Mouse (Mus musculus) layer of hippocampus, adult 9-11 months (tissue): ENCODE data around the gene Sult4a1.
A peak's percentile ranks its signal among the peaks of the same experiment; 100 is the strongest.

ENCODE experiments used
- DNase-seq: peaks from one replicate; pipeline ENCODE4 v3.0.0; 2022

Gene Sult4a1

DNA sequence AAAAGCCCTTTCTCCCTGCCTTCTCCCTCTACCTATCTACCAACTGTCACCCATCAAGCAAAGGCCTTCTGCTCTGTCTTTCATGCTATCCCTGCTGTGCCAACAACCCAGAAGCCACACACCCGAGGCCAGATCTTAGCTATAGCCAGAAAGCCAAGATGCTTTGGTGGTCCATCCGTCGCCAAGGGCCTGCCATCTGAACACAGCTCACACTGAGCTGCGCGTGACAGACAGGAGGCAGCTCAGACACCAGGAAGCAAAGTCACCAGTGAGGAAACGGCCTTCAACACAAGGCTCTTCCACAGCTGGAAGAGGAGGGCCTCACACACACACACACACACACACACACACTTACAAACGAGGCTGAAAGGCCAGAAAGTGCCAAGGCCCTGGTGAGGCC is 10.6 kb downstream of the Sult4a1 start:
- DNase-seq, result no peak

DNA sequence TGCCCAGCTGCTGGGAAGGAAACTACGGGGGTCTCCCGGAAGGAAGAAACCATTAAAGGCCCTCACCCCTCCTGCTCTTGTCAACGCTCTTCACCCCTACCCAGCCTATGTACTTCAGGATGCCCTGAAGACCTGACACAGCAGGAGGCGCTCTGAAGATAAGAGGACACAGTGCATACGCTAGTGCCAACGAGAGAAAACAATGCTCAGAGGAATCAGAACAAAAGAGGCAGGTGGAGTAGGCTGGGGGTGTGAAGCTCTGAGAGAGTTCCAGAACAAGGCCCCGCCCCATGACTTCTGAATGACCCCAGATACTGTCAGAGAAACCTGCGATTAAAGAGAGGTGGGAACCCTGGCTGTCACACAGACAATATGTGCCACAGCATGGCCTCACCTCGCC is 18.8 kb downstream of the Sult4a1 start:
- DNase-seq, result no peak

DNA sequence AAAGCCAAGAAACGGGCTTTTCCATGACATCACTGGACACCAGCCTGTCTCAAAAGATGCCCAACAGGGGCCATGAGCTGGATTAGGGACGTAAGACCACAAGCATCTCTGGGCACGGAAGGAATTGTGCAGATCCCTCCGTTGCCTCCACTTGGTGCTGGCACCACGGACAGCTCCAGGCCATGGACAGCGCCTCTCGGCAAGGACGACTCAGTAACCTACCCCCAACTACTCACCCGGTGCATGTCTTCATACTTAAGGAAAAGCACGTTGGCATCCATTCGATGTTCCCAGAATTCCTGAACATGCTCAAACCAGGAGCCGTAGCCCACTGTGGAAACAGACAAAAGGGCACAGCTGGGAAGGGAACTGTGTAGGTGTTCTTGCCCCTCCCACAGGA is 19.2 kb downstream of the Sult4a1 start:
- DNase-seq, result no peak

DNA sequence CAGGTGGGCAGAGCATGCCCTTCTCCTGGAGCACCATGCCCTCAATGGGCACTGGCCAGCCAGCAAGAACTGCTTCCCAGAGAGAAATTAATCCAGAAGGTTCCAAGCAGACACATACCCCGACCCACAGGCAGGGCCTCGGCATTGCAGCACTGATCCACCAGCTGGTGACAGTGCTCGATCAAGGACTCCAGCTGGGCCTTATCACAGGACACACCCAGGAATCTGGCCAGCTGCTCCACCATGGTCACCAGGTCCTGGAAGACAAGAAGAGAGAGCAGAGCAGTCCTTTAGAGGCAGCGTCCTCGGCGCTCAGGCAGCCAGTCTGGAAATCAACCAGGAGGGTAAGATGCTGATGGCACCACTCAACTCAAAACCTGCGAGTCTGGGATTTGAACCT is 25.5 kb downstream of the Sult4a1 start:
- no peak for DNase-seq

DNA sequence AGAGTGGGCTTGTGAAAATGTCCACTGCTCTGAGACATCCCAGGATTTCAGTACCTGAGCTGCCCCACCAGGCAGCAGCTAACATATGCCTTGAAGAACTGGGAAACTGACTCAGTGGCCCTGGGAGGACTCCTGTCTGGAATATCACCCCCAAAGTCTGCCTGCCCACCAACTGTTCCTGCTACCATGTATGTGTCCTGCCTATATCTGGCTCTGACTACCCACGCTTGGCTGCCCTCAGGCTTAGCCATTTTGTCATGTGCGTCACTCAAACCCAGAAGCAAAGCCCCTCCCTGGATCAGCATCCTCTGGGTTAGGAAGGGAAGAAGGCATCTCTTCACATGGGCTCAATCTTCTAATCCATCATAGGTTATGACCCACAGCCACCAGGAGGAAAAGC is 26.0 kb downstream of the Sult4a1 start:
- no peak for DNase-seq

DNA sequence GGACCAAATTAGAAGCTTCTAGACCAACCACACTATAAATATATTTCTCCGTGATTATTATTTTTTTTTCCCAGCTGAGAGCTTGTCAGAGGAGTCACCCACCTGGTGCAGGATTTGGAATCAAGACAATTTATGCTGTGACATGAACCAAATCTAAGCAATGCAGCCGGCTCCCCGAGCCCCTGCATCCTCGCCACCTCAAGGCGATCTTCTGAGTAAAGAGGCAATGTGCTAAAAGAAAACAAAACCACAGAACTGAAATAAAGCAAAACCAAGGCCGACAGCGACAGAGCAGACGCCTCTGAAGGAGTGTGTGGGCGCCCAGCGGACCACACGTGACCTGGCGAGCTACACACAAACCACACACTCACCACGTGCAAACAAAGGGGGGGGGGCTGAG is 26.9 kb downstream of the Sult4a1 start:
- no peak for DNase-seq

DNA sequence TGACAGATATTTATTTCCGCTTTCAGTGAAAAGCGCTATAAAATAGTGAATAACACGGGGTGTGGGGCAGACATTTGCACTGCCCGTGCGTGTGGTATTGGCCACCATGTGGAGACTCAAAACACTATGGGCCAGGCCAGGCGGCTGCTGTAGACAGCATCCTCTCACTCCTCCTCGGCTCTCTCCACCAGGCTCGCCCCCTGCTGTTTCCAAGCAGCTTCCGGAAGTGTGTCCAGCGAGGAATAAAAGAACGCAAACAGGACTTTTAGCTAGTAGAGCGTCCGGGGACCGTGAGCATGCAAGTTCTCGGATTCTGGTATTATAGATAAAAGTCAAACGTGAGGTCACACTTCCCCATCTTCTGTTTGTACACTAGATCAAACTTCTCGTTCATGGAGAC is 28.4 kb downstream of the Sult4a1 start:
- DNase-seq, result no peak

DNA sequence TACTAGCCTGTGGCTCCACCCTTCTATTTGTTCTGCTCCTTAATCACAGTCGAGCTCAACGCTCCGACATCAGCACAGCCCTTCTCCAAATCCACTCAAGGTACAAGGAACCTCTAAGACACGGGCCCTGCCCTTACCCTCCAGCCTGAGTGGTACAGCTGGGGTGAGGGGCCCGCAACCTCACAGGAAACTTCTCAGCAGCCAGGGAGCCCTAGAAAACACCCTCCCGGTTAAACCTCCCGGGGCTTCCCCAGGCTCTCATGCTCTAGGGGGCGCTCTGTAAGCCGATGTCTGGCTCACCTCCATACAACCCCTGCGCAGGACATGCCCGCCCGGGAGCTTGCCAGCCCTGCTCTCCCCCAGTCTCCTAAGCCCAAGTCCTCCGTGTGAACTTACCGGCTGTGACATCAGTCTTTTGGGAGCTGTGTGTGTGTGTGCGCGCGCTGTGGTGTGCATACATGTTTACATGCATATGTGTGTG is 30.8 kb downstream of the Sult4a1 start:
- no peak for DNase-seq

DNA sequence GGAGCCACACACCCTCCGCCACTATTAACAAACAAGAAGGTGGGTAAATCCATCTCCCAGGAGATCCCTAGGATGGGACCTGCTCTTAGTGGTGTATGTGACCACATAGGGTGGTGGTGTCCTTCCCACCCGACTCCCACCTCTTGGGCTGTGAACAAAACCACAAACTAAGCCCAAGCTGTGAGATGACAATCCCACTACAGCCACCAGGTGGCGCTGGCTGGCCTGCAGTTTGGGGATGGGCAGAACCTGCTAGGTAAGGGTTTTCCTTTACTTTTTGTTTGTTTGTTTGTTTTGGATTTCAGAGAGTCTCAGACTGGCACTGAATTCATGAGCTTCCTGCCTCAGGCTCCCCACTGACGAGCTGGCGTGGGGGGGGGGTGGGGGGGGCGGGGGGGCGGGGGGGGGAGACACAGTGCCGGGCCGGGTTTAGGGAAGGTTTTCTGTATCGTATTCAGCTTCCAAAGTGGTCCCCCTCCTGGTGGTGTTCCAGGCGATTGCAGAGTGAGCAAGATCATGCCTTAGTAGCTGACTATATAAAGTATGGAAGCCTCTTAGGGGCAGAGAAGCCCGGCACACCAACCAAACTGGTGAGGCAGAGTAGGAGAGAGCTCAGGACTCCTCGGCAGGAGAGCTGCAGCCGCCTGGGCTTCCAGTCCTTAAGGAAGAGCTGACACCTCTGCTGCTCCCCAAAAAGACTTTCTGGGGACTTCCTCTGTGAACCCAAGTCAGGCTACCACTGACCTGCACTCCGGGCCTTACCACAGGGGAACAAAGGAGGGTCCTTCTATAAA is 31.4 kb downstream of the Sult4a1 start:
- DNase-seq, result peak; percentile 56

DNA sequence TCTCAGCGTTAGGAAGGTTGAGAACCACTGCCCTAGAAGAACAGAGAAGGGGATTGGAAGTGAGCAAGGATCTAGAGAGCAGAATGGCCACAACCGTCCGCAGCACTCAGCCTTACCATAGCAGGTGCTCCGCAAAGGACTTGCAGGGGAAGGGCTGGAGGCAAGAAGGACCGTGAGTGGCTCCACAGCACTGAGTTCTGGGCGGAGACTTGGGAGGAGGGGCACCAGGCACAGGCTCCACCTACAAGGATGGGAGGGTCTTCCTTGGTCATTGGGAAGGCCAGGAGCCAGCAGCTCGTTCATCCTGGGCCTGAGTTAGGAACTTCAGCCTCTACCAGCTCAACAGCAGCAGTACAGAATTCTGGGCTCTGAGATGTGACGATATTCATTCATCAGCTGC is 32.5 kb downstream of the Sult4a1 start:
- no peak for DNase-seq

DNA sequence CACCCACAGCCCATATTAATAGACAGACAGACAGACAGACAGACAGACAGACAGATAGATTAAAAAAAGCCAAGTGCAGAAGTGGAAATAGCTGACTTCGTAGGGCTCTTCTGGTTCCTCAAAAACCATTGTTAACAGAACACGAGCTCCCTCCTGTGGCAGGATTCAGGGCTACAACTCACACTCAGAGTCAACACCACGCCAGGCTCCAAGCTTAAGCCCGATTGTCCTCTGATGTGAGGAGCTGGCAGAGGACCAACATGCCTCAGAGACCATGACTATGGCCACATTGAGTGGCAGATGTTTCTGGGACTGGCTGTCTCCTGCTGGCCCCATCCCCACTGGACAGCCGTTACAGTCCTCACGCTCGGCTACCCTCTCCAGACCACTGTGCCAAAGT is 33.3 kb downstream of the Sult4a1 start:
- DNase-seq, result peak; percentile 89

DNA sequence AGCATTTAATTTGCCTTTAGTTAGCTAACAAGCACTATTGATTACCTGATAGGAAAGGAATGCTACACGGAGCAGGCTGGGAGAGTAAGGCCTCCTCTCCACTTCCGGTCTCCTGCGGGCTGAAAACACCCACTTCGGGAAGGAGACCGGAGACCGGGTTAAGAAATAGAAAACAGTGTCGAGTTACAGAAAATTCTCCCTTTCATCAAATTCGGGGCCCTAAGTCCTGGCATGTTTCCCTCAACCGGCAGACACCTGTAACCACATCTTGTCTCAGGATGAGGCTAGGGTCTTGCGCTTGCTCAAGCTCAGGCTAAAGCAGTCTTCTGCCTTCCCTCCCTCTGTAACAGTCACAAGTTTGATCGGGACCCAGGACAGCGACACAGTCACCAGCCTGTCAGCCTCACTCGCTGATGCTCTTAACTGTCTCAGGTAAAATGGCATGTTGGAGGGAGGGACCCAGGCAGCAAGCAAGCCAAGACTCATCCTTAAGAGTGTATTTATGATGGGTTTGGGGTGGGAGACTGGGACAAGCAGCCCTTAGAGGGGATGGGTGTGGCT is 35.4 kb downstream of the Sult4a1 start:
- no peak for DNase-seq

DNA sequence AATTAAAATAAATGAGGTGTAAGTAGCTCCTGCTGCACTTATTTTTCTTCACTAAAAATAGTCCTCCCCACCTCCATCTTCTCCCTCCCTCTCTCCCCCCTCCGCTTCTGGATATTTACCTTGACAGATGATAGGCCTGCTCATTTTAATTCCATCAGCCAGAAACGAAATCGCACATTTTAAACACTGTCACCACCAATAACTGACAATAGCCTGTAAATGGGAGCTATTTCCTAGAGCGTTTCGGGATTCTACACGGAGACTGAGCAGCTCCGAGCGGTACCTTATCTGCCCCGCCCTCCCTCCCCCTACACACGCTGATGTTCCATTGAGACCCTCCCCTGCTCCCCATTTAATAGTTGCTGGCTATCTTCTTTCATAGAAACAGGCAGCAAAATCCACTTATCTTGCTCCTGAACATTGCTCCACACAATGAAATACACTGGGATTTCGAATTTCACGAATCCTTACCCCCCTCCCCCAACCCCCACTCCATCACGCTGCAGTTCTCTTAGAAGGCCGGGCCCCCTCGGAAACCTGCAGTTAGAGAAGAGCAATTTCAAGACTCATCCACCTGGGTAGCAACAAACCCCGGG is 36.0 kb downstream of the Sult4a1 start:
- DNase-seq, result no peak

DNA sequence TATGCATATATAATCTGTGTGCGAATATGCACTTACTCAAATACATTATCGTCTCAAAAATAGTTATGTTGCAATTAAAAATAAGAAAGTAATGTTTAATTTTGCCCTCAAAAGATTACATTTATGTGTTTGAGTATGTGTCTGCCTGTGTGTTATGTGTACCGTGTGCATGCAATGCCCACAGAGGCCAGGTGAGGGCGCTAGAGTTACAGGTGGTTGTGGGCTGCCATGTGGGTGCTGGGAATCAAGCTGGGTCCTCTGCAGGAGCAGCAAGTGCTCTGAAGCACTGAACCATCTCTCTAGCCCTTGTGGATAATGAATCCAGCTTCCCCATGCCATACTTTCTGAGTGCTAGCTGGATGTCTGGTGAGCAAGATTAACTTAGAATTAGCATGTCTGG is 39.9 kb downstream of the Sult4a1 start:
- no peak for DNase-seq

DNA sequence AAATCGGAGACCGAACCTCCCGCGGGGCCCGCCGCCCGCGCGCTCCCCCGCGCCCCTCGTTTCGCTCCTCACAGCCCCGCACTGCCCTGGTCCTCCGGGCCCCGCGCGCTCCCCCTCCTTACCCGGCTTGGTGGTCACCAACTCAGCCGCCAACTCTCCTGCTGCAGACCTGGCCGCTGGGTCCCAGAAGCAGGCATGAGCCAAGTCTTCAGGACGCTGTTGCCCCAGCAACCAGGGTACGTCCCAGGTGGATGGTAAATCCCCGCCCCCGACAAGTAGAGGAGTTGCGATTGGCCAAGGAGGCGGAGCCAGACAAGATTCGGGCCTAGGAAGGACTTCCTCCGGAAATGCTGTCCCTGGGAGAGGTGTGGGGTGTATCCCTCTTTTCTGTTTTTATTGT is 40.4 kb downstream of the Sult4a1 start, which contains the start of gene Efcab6:
Gene Efcab6, minus strand, starts transcription at position 240 of the 400 bp plus-strand sequence.
- DNase-seq, result peak; percentile 64

DNA sequence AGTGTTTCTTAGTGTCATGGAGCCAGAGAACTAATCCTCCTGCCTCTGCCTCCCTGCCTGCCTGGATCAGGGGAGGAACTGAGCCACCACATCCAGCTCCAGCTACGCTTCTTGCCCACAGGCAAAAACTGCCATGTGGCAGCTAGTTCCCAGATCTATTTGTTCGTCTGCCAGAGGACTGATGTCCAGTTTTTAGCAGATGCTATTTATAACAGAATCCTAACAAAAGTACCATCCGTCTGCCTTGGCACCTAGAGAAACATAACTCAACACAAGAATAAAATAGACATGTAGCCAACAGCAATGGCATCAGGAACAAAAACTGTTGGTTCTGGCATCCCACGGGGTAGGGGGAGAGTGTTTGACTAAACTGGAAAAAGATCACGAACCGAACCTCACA is 46.7 kb downstream of the Sult4a1 start:
- no peak for DNase-seq

DNA sequence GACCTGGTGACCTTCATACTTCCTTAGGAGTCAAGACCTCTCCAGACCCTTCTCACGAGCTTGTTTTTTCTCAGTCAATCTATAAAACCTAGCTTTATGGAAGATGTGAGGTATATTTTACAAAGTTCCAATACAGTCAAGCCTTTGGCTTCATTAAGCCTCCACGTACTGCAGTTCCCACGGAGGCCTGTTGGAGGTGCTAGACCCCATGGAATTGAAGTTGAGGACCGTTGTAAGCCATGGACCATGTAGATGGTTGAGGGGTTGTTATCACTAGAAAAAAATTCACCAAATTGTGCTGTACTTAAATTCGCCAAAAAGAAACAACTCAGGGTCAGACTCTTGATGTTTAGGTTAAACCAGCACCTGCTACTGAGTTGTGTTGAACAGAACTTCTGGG is 49.5 kb downstream of the Sult4a1 start:
- no peak for DNase-seq

DNA sequence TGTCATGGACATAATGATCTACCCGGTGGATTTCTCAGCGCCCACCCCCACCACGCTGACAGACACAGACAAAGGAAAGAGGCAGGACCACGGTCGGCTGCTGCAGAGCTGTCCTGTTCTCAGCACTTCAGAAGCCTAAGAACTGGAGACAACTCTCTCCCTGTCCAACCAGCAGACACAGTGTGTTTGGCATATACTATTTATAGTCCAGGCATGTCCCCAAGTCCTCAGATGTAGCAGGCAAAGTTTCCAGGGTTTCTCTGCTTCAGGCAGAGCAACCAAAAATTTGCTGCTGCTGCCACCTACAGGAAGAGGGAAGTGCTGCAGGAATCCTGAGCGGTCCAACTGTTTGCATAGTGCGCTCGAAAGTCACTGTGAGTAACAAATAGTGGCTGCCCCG is 51.7 kb downstream of the Sult4a1 start:
- DNase-seq, result peak; percentile 61

DNA sequence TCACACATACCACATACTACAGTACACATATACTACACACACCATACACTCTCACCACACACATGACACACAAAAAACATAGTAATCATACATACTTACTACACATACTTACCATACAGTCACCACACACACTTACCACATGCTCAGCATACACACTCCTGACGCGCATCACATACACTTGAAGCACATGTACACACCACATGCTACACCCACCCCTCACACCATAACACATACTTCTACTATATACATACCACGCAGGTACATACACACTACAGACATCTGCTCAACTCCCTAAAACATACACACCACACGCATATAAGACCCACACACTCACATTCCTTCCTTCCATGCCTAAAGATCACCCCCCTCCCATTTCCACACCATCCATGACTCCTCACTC is 52.3 kb downstream of the Sult4a1 start:
- DNase-seq, result no peak

DNA sequence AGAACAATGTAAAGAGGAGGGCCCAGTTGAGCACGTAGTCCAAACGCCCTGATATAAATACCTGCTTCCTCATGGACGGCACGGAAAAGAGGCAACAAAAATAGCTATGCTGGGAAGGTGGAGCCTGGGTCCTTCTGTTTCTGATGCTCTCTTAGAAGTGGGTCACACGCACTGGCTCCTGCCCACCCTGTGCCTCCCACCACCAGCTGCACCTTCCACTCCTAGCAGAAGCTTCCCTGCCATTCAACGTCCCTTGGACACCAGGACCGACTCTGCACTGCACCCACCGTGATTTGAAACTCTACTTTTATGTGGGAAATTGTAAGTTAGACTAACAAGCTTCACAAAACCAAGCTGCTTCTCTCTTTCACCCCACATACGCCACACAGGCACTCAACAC is 53.2 kb downstream of the Sult4a1 start:
- no peak for DNase-seq

DNA sequence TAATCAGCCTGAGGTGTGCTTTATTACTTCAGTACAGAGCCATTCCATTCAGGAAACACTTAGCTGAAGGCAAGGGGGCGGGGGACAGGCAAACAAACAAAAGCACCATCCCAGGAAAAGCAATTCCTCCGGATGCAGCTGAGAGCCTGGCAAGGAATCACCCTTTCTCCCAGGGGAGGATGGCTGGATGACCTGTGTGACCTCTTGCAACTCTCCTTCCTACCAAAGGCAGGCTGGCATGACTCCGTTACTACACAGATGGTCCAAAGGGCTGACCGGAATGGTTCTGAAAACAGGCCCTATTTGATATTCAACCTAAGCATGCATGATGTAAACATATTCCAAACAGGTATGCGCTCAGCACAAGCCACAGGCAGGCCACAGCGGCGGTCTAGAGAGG is 56.0 kb downstream of the Sult4a1 start:
- no peak for DNase-seq

DNA sequence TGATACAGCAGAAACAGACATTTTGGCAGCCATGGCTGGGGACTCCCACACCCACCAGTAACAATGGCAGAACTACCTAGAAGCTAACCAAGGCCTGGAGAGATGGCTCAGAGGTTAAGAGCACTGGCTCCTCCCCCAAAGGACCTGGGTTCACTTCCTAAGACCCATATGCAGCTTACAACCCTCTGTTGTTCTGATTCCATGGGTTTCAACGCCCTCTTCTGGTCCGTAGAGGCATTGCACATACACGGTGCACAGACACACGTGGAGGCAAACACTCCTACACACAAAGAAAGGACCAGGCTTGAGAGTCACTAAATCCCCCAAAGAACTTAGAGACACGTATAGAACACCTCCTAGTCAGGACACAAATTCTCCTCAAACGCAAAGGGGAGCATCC is 60.0 kb downstream of the Sult4a1 start:
- DNase-seq, result no peak

DNA sequence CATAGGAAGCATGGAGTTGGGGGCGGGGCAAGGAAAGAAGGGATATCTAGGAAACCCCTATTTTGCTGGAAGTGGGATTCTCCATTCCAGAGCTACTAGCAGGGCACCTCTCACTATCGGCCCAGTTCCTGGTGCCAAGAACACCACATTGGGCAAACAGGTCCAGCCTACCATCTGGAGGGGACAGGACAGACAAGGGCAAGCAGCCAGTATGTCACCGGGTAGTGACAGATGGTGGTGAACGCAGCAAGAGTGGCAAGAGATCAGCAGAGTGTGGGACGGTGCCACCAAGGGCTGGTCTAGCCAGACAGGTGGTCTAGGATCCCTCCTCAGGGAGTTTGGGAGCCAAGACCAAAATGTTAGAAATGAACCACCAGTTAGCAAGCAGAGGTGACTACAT is 68.5 kb downstream of the Sult4a1 start:
- no peak for DNase-seq
